Mouse (Mus musculus) embryonic fibroblast, embryonic 13.5 days (primary cell): ENCODE measurements around the gene Sh2b1.

ENCODE experiments used
- CTCF ChIP-seq: IDR thresholded peaks from 2 replicates; pipeline ENCODE4 v1.5.1; 2011; ENCODE audit warnings: mild to moderate bottlenecking, control low read depth, low read length, moderate library complexity, borderline replicate concordance; ENCODE audit not compliant: insufficient read depth
- POLR2A ChIP-seq: IDR thresholded peaks from 2 replicates; pipeline ENCODE4 v1.6.1; 2011; ENCODE audit warnings: low read depth, mild to moderate bottlenecking, control low read depth, low read length, moderate library complexity

- TF ChIP-seq CTCF = no peak
- TF ChIP-seq POLR2A = no peak
Measured at GRCm38 (mm10) chr7:126450641-126451040, 24.6 kb downstream of the Sh2b1 start.
